Mouse (Mus musculus) testis, postnatal 10 days (tissue): ENCODE results near the gene Ipo8.

Experiments used
- DNase-seq: peaks from one replicate; pipeline ENCODE4 v3.0.0; 2021; ENCODE audit warnings: low spot score

The Ipo8 gene

DNA sequence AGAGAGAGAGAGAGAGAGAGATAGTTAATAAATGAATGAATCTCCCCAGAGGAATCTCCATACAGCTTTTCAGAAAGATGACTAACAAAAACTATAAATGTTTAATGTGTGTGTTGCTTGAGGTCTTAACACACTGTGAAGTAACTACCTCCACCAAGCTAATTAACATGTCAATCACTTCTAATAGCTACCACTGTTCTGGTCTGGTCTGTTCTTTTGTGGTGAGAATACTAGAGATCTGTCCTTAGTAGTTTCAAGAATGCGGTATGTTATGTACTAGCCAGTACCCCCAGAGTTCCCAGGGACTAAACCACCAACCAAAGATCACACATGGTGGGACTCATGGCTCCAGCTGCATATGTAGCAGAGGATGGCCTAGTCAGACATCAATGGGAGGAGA lies 74.7 kb downstream of the Ipo8 start:
- DNase-seq = no peak

DNA sequence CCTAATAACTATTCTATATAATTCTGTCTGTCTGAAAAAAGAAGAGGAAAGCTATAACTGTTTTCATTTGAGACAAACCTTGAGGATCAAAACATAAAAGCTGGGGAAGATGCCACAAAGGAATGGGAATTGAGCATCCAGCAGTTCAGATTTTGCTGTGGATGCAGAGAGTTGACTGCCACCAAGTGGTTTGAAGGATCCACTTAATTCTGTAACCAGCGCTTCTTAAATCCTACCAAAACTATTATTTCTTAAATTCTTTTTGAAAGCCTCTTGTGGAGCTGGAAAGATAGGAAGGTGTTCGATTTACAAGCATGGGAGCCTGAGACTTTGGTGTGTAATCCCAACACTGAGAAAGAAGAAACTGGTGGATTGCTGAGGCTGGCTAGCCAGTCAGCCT lies 79.9 kb downstream of the Ipo8 start:
- no peak for DNase-seq

DNA sequence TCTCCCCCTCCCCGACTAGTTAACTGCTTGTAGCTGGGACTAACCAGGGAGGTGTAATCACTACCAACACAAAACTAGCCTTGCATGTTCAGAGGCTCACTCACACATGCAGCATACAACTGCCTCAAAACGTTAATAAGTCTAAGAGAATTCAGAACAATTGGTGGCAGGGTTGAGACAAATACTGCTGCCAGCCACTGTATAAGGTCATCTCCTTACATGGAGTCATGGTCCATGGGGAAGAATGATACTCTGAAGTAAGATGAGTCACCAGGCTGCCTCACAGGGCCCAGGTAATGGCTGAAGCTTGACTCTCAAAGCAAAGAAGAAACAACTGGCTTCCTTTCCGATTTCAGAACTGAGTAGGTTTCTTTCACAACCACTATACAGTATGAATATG lies 81.1 kb downstream of the Ipo8 start:
- no peak for DNase-seq

DNA sequence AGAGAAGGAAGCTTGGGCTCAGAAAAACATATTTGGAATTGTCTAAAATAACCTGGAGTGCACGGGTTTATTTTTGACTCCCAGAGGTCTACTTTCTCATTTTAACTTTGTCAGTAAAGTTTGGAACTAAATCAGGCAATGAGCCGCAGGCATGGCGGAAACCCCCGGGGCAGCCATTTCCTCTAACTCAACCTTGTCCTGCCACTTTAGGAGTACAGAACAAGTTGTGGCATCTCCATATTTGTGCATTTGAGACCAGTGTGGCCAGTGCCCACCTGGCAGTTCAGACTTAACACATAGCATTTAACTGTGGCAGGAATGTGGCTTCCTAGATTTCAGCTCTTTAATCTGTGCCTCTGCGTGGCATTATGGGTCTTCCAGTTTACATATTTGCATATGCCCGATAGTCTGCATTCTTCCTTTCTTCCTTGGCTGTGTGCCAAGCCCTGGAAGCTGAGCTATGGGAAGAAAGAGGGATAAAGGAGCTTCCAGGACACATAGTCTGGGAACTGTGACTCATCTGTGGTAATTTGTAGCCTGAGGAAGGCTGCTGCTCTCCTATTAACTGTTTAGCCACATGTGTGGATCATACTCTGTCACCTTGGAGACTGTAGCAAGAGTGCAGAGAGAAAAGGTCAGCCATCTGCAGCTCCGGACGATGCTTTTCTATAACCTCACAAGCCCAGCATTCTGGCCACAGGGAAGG lies 90.6 kb downstream of the Ipo8 start:
- no peak for DNase-seq

DNA sequence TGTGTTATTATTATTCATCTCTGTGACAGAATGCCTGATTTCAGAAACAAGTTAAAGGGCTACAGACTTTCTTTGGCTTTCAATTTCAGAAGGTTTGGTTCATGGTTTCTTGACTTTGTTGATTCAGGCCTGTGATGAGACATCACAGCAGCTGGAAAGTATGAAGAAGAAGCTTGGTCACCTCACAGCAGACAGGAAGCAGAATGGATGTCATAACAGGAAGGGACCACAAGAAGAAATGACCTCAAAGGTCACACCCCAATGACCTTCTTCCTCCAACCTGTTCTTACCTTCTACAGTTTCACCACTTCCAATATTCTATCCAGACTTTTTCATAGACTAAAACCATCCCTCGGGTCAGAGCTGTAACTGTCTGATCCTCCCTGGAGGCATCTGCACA lies 94.9 kb downstream of the Ipo8 start:
- no peak for DNase-seq

DNA sequence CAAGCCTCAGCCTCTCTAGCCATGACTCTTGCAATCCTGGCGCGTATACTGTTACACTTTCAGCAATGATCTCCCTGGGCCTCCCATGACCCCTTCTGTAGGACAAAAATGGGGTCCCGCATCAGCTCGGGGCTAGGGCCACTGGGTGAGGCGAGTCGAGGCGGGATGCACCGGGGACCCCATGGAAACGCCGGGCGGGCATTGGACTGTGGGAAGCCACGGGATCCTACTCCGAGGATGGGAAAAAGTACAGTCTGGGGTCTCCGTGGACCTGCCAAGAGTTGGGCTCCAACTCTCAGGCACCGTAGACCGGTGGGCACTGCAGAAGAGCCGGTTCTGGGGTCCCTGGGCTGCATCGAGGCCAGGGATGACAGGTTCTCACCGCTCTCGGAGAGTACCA lies 97.3 kb downstream of the Ipo8 start:
- no peak for DNase-seq

DNA sequence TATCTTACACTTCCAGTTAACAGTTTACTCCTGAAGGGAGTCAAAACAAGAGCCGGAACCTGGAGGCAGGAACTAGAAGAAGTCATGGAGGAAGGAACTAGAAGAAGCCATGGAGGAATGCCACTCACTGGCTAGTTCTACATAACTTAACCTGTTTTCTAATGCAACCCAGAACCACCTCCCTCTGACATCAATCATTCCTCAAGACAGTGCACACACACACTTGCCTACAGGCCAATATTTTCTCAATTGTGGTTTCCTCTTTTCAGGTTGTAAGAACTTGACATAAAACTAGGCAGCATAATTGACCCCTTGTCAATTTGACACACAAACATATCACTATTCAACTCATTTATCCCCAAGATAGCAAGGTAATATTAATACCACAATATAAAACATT lies 98.3 kb downstream of the Ipo8 start:
- no peak for DNase-seq

DNA sequence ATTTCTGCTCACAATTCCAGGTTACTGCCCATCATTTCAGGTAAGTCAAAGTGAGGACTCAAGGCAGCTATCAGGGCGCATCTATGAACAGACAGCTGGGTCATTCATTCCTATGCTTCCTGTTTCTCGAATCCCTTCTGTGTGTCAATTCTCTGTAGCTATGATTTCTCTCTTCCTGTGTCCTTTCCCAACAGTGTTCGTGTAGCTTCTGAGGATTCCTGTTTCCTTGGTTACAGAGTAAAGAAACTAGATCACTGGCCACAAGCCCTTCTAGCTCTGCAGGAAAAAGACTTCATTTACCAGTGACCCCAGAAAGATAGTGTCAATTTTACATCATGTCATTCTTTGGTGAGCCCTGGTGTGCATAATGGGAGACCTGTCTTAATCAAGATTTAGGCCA lies 102.7 kb downstream of the Ipo8 start:
- no peak for DNase-seq

DNA sequence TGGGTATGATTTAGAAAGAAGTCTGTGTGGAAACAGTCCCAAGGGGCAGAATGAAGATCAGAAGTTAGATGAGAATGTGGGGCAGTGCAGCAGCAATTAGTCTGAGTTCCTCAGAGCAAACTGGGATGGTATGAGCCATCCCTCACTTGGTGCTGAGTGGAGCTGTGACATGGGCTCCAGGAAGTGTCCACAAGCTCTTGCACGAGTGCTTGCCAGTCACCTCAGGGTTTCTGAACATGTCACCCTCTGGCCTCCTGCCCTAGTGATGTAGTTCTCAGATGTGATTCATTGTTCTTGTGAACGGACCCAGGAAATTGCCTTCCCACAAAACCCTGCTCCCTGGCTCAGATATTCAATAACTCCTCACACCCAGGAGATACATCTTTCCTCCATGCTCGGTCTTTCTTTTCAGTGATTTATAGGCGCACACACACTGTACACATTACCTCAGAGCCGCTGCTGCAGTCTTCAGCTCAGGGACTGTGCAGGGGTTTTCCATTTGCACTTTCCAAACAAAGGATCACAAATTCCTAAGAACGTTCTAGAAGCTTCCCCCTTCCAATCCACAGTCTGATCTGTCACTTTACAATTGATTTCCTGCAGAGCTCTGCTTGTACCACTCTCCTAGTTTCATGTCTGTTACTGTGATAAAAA lies 103.3 kb downstream of the Ipo8 start:
- no peak for DNase-seq

DNA sequence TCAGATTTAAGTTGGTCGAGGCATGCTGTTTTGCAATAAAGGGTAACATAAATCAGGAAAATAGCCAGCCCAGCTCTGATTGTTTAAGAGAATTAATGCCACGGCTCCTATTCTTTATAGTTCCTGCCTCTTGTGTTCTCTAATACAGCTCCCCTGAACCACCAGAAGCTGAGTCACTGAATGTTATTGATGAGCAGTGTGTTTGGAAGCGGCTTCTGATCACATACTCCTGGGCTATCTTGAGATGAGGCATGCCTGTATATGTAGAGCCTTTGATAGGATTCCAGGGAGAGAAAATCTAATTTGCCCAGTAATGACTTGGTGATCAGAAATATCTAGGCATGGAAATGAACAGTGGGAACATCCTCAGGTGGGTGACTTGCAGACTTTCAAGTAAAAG lies 106.8 kb downstream of the Ipo8 start:
- no peak for DNase-seq
